Mouse (Mus musculus) intestine, embryonic 14.5 days (tissue): ENCODE data around the gene Abl1. TPM values are rescaled to one million over a fixed set of nuclear protein-coding genes. Genes with fewer than 3 reads are reported as not detected.

Source experiments
- polyA plus RNA-seq: library from polyadenylated mRNA; unstranded; fragments of >200 nt; fragmentation: Nextera tagmentation; extraction: Ambion mirVana; gene quantifications from 2 replicates; pipeline ENCODE4 v1.2.1, GENCODE M21; 2014

Abl1 gene
- polyA plus RNA-seq, 1 experiment from 2014 or later = 48.1 TPM

Other genes starting within 250 kb of the Abl1 start
- 64.6 and 72.8 TPM in 2 replicates for gene Ass1, start 218.2 kb upstream of the Abl1 start, polyA plus RNA-seq
- 79.6 and 82.4 TPM in 2 replicates for gene Fubp3, start 115.7 kb upstream of the Abl1 start, polyA plus RNA-seq
- gene Prdm12, start 48.3 kb upstream of the Abl1 start, polyA plus RNA-seq = not detected in 2 replicates
- gene Exosc2, start 17.7 kb upstream of the Abl1 start, polyA plus RNA-seq = 65.4 and 70.7 TPM in 2 replicates
- gene Qrfp, start 122.2 kb downstream of the Abl1 start, polyA plus RNA-seq = 0.05 TPM in 1 of 2 replicates, not detected in the other
- gene Fibcd1, start 157.6 kb downstream of the Abl1 start, polyA plus RNA-seq = 0.43 and 0.46 TPM in 2 replicates
- 0.22 and 0.35 TPM in 2 replicates for gene Lamc3, start 198.9 kb downstream of the Abl1 start, polyA plus RNA-seq